Mouse (Mus musculus) layer of hippocampus, adult 9-11 months (tissue): ENCODE data around the gene Btn1a1.

Experiments
- DNase-seq: peaks from one replicate; pipeline ENCODE4 v3.0.0; 2022

Gene Btn1a1

DNA sequence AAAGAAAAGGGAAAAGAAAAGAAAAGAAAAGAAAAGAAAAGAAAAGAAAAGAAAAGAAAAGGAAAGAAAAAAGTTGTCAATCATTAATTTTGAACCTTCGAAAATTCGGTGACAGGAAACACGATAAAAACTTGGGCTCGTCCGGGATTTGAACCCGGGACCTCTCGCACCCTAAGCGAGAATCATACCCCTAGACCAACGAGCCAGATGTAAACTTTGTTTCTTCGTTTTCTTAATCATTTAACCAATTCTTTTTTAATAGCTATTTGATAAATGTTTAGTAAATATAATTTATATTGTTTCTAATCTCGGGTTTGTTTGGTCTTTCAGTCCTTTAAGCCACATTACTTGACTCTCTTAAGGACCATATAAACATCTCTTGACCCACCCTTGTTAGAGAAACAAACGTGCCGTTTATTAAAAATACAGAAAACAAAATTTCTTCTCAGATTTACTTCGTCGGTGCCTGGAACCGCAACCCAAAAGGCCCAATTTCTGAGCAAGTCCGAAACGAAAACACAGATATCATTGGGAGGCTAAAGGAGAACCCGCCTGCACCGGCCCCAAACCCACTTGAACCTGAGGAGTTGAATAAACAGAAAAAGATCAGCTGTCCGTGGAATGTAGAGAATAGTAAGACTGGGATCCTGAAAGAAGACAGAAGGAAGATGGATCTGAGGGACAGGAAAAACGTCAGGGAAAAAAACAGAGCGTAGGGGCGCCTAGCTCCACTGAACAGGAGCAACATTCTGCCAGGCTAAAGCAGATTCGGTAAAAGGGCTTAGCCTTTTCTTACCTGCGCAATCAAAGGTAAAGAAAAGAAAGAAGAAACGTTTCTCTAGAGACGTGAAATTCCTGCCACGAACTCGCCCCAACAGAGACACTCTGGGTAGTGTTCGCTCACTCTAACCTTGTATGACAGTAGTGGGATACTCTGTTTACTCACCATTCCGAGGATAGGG is 28.6 kb downstream of the Btn1a1 start:
- DNase-seq, result no peak

DNA sequence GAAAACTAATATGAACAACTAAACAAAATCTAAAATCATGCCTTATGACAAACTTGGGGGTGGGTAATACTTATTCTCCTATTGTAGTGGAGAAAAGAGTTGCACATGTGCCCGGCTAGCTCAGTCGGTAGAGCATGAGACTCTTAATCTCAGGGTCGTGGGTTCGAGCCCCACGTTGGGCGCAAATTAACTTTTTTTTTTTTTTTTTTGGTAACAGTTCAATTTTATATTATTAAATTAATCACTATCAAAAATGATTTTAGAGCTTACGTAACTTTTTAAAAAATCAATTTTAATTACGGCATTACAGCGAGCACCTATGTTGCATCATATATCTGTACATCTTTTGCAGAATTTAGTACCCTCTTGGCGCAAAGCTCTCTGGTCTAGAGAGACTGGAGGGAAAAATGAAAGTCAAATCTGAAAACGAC is 29.5 kb downstream of the Btn1a1 start:
- DNase-seq, result no peak

- no peak for DNase-seq
These were observed 30.0 kb downstream of the Btn1a1 start for GRCm38 (mm10) chr13:23435676-23436075.

- DNase-seq, result no peak
These were observed 30.5 kb downstream of the Btn1a1 start for GRCm38 (mm10) chr13:23435241-23435640.

DNA sequence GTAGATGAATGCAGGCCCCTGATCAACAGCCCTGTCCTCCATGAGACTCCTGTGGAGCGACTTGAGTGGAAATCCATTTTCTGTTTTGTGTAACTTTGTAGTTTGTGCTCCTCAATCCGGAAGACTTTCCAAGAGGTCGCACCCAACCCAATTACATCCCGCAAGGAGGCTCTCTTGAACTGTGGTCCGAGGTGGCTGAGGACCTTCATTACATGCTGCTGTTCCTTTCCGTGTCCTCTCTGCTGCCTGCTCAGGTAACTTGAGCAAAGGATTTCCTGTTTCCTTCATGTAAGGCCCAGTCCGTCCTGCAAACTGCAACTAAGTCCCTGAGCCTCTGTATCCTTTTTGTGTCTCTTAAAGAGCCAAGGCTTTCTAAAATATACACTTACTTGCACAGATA is 31.3 kb downstream of the Btn1a1 start:
- DNase-seq, result no peak

DNA sequence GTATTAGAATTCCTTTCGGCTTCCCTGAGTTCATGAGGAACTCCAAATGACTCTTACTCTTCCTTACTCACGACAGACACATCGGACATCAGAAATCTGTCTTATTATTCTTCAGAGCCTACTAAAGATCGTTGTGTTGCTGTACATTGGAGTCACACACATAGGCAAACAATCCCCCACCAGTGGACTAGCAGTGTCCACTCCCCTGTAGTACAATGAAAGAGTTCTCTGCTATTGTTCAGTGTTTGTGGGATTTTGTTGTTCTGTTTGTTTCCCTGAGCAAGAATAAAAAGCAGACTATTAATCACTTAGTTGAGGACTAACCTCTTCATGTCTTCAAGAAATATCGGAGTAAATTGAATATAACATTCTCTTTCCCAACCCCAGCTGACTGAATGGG is 31.9 kb downstream of the Btn1a1 start:
- DNase-seq, result no peak

DNA sequence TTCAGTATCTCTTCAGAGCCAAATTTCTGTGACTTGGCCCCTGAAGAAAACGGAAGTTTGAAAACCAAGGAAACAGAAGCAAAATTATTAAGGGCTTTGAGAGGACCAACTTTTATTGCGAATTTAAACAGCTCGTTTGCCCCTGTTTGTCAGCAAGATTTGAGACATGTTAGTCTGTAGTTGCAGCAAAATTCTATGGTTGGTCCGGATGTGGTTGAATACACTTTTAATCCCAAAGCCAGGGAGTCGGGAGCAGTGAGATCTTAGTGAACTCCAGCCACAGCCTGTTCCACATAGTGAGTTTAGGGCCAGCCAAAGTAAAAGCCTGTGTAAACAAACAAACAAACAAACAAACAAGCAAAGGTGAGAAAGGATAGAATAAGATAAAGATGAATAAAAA is 32.5 kb downstream of the Btn1a1 start:
- DNase-seq, result no peak

GRCm38 (mm10) chr13:23432562-23433201 is 33.0 kb downstream of the Btn1a1 start:
- DNase-seq, result peak; percentile 94

GRCm38 (mm10) chr13:23431351-23431771 is 34.3 kb downstream of the Btn1a1 start:
- DNase-seq, result peak; percentile 79

- DNase-seq, result peak; percentile 78
These were observed 35.0 kb downstream of the Btn1a1 start for GRCm38 (mm10) chr13:23430734-23431133.

DNA sequence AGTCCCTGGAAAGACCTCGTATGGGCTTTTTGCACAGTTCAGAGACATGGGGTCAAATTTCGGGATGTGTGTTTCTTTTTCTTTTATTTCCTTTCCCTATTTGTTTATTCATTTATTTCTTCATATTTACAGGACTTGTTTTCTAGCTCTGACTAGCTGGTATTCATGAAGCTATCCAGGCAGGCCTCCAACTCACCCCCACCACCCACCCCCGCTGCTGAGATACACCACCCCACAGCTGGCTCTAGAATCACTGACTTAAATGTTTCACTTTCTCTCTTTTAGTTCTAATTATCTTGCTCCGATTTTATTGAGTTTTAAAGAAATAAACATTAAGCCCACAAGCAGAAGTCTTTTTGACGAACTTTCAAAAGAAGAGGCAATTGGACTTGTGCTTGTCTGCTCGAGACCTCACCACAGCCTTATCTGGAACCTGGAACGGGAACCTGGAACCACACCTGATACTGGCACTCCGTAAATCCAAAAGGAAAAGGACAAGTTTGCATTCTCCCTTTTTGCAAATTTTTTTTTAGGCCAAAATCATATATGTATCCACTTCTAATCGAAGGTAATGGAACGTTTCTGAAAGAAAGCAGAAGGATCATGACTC is 35.8 kb downstream of the Btn1a1 start:
- DNase-seq, result no peak

DNA sequence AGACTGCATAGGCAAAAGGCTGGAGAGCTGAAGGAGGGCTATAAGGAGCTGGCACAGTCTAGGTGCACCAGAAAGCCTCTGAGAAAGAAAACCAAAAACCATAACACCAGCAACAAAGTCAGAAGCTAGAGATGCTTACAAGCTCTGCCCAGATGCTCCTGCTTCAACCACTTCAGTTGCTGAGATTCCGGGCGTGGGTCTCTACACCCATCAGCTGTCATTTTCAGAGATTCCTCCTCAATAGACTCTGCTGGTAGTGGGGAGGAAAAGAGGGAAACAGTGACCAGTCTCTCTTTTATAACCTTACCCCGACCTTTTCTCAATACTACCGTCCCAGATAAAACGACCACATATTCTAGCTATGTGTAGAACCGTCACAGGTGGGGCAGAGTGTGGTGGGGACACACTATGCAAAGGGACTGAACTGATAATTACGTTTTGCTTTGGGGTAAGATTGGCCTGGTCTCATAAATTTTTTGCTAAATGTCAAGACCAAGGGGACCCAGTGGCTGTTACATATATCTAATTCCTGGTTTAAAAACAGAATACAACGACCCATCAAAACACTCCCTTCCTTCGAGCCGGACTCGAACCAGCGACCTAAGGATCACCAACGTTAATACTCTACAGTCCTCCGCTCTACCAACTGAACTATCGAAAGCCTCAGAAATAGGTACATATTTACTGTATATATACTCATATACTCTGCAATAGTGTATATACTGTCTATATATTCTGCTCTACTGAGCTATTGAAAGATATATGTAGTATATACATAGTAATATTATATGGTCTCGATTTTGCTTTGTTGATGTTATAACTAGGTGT is 37.3 kb downstream of the Btn1a1 start:
- DNase-seq, result no peak

- DNase-seq, result no peak
These were observed 38.2 kb downstream of the Btn1a1 start for GRCm38 (mm10) chr13:23427401-23427910.

DNA sequence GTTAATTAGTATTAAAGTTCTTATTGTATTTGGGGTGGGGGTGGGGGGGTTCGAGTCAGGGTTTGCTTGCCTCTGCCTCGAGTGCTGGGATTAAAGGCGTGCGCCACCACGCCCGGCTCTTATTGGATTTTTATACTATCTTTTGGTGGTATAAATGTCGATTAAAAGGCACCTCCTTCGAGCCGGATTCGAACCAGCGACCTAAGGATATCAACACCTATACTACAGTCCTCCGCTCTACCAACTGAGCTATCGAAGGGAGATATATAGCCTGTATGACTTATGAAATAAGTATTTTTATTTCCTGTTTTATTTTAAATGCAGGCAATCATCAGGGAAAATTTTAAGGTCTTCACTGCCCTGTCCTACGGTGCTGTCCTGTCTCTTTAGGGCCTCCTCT is 38.8 kb downstream of the Btn1a1 start:
- no peak for DNase-seq

GRCm38 (mm10) chr13:23426335-23426734 is 39.4 kb downstream of the Btn1a1 start:
- DNase-seq, result no peak

GRCm38 (mm10) chr13:23425505-23425904 is 40.2 kb downstream of the Btn1a1 start:
- no peak for DNase-seq

GRCm38 (mm10) chr13:23424494-23425325 is 41.0 kb downstream of the Btn1a1 start:
- peak; percentile 92 for DNase-seq

- no peak for DNase-seq
These were observed 41.7 kb downstream of the Btn1a1 start for GRCm38 (mm10) chr13:23424052-23424380.

DNA sequence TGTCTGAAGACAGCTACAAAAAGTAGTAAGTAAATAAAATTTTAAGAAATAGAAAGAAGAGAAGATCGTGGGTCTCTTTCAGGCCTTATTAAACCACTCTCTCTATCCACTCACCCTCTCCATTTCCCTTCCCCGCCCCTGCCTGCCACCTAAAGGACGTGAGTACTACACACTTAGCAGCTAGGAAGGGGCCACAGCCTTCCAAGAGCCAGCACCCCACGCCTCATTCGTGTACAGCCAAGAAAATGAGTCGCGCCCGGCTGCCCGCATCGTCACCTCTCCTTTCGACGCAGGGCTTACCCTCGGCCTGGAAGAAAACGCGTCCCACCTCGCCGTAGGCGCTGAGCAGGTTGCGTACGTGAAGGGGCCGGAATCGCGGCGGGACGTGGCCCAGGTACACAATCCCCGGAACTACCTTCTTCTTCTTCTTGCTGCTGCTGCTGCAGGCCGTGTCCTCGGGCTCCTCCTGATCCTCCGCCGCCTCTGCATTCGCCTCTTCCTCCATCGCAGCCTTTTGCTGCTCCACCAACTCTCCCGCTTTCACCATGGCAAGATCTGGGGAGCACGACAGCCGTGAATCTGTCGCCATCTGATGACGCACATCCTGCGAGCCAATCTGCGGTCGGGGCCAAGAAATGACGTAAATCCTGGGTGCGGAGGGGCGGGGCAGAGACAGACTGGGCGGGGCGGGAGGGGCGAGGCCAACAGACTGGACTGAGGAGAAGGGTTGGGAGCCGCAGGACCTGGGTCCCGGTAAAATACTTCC is 42.2 kb downstream of the Btn1a1 start, which contains the start of gene Abt1:
Gene Abt1, minus strand, starts transcription at position 581 of the 766 bp plus-strand sequence.
- DNase-seq, result peak; percentile 93

DNA sequence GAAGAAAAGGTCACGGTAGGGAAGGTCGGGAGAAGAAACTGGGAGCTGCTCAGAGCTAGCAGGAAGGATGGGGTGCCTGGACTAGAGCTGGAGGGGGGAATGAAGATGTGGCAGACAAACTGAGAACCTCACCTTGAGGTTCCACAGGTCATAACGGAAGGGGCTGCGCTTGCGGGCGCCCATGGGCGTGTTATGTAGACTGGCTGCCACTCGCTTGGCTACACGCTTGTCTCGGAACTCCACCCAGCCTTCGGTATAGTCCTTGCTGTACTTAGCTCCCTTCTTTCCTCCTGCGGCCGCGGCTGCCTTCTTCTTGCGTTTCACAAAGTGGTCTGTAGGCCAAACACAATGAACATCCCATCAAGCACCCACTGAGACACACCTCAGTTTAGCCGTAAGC is 43.4 kb downstream of the Btn1a1 start:
- no peak for DNase-seq
